Mouse (Mus musculus) CD4-positive helper T cell, adult 2 months (primary cell): ENCODE results near the gene Erlin1.

Experiments used
- DNase-seq: peaks from one replicate; pipeline ENCODE4 v3.0.0-alpha.2; 2012; ENCODE audit warnings: low read depth, missing footprints, low spot score

The Erlin1 gene

GRCm38 (mm10) chr19:43998802-43999527 is 70.6 kb downstream of the Erlin1 start:
- no peak for DNase-seq

- DNase-seq, result no peak
These were observed 71.5 kb downstream of the Erlin1 start for GRCm38 (mm10) chr19:43998101-43998500.

- no peak for DNase-seq
These were observed 74.2 kb downstream of the Erlin1 start for GRCm38 (mm10) chr19:43995427-43995826.

DNA sequence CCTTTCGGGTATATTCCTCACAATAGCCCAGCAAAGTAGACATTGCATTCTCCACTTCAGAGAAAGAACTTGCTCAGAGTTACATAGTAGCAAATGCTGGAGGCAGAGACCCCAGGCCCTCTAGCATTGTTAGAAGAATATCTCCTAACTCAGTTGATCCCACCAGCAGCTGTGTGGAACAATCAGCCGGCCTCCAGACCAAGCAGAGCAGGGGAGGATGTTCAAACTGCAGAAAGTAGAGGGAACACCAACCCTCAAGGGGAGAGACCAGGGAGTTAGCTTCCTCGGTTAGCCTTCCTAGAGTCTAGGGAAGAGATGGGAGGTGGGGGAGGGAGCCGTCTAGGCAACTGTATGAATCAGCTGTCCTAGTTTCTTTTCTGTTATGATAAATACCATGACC is 77.1 kb downstream of the Erlin1 start:
- DNase-seq, result no peak

DNA sequence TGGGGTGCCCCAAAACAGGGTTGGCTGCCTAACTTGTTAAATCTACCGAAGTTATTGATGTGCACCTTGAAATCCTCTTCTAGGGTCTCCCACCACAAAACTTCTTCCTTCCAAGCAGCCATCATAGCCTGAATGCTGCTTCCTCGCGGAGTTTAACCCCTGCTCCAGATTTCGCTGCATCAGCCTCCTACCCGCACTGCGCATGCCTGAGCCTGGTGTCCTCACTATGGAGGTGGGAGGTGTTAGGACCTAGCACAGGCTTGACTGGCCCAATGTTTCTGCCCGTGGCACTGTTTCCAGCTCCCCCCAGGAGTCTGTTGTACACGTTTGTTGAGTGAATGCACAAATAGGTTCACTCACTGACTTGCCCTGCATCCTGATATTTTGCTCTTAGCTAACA is 79.2 kb downstream of the Erlin1 start:
- no peak for DNase-seq

DNA sequence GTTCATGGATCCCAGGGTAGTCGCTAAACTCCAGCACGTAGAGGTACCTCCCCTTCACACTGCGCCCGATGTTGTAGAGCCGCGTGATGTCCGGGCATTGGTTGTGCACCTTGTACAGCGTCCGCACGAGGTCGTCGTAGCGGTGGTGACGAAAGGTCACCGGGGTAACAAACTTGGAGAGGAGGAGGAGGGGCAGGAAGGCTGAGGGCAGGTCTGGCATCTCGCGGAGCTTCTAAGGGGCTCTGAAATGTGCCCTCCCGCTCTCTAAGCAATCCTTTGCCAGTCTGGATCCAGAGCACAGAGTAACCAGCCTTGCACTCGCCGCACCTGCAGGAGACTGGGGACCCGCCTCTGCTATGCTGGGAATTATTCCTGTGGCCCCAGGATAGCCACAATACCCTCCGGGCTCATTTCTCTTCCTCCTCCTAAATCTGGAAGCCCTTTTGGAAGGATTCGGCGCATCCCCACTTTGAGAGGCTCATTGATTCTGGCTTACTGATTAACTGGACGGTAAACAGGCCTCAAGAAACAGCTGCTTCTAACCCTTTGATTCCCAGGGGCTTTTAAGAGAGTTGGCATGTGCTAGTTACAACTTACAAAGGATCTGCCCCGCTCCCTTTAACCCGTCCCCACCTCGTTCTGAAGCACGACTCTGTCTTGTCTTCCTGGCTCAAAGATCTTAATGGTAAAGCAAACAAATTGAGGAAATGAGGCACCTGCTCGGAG is 83.4 kb downstream of the Erlin1 start, which contains the start of gene Cpn1:
Gene Cpn1 (minus strand): TSS at position 488 of the 726 bp plus-strand sequence.
- no peak for DNase-seq
